Mouse (Mus musculus) midbrain, embryonic 16.5 days (tissue): ENCODE data around the gene Lifr. TPM values are rescaled to one million over a fixed set of nuclear protein-coding genes. Genes with fewer than 3 reads are reported as not detected.

Experiments used
- ATAC-seq: fragments of 200-750 bp; cut with Nextera tagmentation; 2 replicates; pipeline ENCODE4 v1.8.0; 2017; ENCODE audit warnings: moderate TSS enrichment
- H3K27ac ChIP-seq: fragments of 300-500 bp; sonication (generic); 2 replicates; pipeline ENCODE4 v1.5.1; 2014; ENCODE audit warnings: mild to moderate bottlenecking, low read length, mixed read lengths
- H3K27me3 ChIP-seq: fragments of 300-500 bp; sonication (generic); 2 replicates; pipeline ENCODE4 v1.6.1; 2014; ENCODE audit warnings: low read depth, low read length, mixed read lengths; ENCODE audit not compliant: control insufficient read depth, insufficient read depth
- H3K36me3 ChIP-seq: fragments of 300-500 bp; sonication (generic); 2 replicates; pipeline ENCODE4 v1.6.1; 2014; ENCODE audit warnings: mild to moderate bottlenecking, low read length, moderate library complexity, mixed read lengths; ENCODE audit not compliant: control insufficient read depth, insufficient read depth
- H3K4me1 ChIP-seq: fragments of 300-500 bp; sonication (generic); 2 replicates; pipeline ENCODE4 v1.6.1; 2014; ENCODE audit warnings: mild to moderate bottlenecking, low read length, mixed read lengths; ENCODE audit not compliant: control insufficient read depth, insufficient read depth
- H3K4me2 ChIP-seq: fragments of 300-500 bp; sonication (generic); 2 replicates; pipeline ENCODE4 v1.6.1; 2014; ENCODE audit warnings: mild to moderate bottlenecking, low read length, mixed read lengths
- H3K4me3 ChIP-seq: fragments of 300-500 bp; sonication (generic); 2 replicates; pipeline ENCODE4 v1.5.1; 2014; ENCODE audit warnings: low read depth, mild to moderate bottlenecking, low read length, moderate library complexity, mixed read lengths
- H3K9ac ChIP-seq: fragments of 300-500 bp; sonication (generic); 2 replicates; pipeline ENCODE4 v1.6.1; 2014; ENCODE audit warnings: low read depth, low read length, mixed read lengths
- H3K9me3 ChIP-seq: fragments of 300-500 bp; sonication (generic); replicated peaks from 2 replicates; pipeline ENCODE4 v1.6.1; 2014; ENCODE audit warnings: mild to moderate bottlenecking, low read length, mixed read lengths; ENCODE audit not compliant: control insufficient read depth, poor library complexity, severe bottlenecking
- WGBS: fragments of 180-500 bp; shearing (Covaris S2); extraction: QIAGEN DNeasy Blood & Tissue Kit; methylation state at CpG from one replicate; pipeline ENCODE4 v1.1.7; 2014; 5-methylcytosine and 5-hydroxymethylcytosine counted together
- polyA plus RNA-seq: library from polyadenylated mRNA; unstranded; fragments of >200 nt; fragmentation: Nextera tagmentation; extraction: Ambion mirVana; gene quantifications from 2 replicates; pipeline ENCODE4 v1.2.1, GENCODE M21; 2015

Lifr gene
- polyA plus RNA-seq, 1 experiment from 2014 or later, result 9.5 TPM

DNA sequence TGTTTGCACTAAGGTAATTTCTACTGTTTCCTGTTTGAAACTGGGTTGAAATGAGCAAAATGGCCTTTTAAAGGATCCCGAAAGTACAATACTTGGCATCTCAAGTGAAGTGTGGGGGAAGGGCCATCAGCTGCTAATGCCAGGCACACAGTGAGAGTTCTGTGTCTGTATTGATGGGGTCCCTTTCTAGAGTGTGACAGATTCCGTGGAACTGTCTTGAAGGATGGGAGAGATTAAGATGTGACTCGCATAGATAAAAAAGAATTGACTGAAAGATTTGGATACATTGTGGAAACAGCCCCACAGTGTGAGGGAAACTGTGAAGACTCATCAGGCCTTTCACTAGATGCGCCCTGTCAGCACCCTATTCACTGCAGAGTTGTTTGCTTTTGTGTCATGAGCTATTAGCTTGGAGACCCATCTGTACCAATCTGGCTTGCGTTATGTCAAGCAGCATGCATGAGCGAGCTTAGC, 104.4 kb downstream of the Lifr start:
- peak; percentile 78 for ATAC-seq
- 15% methylated on average over 6 of the region's 6 CpGs for WGBS
- H3K4me1 ChIP-seq, result peaks cover 21% of the 10 kb centered on the region
- H3K27ac ChIP-seq, result peak overlapping the region; percentile 47; the same call in 1 of the 2 replicates
- H3K4me3 ChIP-seq, result no peak overlapping the region
- H3K36me3 ChIP-seq, result peaks cover 4% of the 10 kb centered on the region; the same call in 1 of the 2 replicates
- H3K9me3 ChIP-seq, result no peaks in the 10 kb centered on the region
- H3K9ac ChIP-seq, result no peak overlapping the region
- no peaks in the 10 kb centered on the region for H3K27me3 ChIP-seq
- no peak overlapping the region for H3K4me2 ChIP-seq

DNA sequence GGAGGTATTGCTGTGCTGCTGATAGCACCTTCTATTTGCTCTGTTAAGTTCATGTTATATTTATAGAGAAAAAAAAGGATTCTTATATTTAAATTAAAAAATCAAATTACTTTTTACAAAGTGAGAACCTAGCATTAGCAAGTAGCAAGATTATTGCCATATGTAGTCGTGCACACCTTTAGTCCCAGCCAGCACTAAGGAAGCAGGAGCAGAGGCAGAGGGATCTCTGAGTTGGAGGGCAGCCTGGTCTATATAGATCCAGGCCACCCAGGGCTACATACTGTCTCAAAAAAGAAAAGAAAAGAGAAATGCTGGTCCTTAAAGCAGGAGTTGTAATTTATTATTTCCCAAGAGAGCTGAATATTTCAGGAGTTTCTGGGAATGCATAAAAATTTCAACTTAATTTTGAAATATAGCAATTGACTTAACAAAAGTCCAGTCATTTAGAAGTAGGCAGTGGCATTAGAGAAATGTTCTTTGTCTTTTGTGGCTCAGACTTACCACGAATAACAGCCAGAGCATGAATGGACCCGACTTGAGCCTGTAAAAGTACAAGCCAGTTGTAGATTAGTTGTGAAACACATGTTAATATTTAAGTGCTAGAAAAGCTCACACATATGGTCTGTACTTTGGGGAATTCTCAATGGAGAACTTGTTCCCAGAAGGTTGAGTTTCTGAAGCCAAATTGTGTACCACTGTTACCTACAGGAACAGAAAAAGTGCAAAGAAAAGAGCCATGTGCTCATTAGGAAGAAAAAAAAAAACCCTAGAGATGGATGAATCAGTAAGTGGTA, 107.4 kb downstream of the Lifr start:
- Histone ChIP-seq H3K4me2 (no peak overlapping the region), H3K9ac (no peak overlapping the region)
- WGBS, result 46% methylated on average over 3 of the region's 3 CpGs

DNA sequence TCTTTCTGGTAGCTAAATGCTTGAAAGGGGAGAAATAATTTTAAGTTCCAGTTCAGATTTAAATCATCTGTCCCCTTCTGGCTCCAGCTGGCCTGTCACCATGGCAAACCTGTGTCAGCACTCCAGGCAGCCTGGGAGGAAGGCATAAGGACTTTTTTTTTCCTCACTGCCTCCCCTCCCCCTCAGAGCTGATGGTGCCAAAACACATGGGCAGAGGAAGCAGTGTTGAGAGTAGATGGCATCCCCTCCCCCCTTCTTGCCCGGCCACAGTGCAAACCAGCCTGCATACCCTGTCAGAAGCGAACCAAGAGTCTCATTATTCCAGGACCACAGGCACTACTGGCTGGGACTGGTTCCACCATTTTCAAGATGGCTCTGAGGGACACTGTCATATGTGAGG, 108.4 kb downstream of the Lifr start:
- Histone ChIP-seq H3K27ac (no peak overlapping the region; the same call in 1 of the 2 replicates), H3K9ac (no peak overlapping the region), H3K4me3 (no peak overlapping the region), H3K27me3 (no peaks in the 10 kb centered on the region), H3K36me3 (no peaks in the 10 kb centered on the region), H3K4me1 (peaks cover 25% of the 10 kb centered on the region), H3K4me2 (no peak overlapping the region), H3K9me3 (no peaks in the 10 kb centered on the region)
- 20% methylated on average over 2 of the region's 2 CpGs for WGBS
- ATAC-seq, result peak; percentile 75

More for the DNA sequence above, 107.4 kb downstream of the Lifr start:
- no peak overlapping the region for H3K4me3 ChIP-seq
- peaks cover 25% of the 10 kb centered on the region for H3K4me1 ChIP-seq
- ATAC-seq, result no peak
- H3K27me3 ChIP-seq, result no peaks in the 10 kb centered on the region
- H3K36me3 ChIP-seq, result no peaks in the 10 kb centered on the region
- H3K27ac ChIP-seq, result no peak overlapping the region
- H3K9me3 ChIP-seq, result no peaks in the 10 kb centered on the region

DNA sequence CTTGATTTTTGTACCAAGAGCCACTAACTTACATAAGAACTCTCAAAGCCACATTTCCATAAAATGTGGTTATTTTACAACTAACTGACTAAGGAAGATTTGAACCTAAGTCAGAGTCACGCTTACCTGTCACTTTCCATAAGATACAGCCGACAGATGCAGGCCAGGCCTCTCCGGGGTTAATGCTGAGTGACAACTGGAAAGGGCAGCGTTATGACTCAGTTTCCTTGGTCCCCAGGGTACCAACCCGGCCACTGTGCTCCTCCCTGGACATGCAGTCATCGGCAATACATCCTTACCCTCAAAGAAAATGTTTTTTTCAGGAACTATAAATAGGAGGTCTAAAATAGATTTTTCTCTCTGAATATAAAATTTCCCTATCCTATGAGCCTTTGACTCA, 109.9 kb downstream of the Lifr start:
- H3K36me3 ChIP-seq, result no peaks in the 10 kb centered on the region
- no peaks in the 10 kb centered on the region for H3K9me3 ChIP-seq
- no peak overlapping the region for H3K4me3 ChIP-seq
- H3K9ac ChIP-seq, result no peak overlapping the region
- no peaks in the 10 kb centered on the region for H3K27me3 ChIP-seq
- WGBS, result 48% methylated on average over 6 of the region's 6 CpGs
- no peak overlapping the region for H3K4me2 ChIP-seq
- peaks cover 19% of the 10 kb centered on the region for H3K4me1 ChIP-seq
- H3K27ac ChIP-seq, result no peak overlapping the region
- ATAC-seq, result no peak

DNA sequence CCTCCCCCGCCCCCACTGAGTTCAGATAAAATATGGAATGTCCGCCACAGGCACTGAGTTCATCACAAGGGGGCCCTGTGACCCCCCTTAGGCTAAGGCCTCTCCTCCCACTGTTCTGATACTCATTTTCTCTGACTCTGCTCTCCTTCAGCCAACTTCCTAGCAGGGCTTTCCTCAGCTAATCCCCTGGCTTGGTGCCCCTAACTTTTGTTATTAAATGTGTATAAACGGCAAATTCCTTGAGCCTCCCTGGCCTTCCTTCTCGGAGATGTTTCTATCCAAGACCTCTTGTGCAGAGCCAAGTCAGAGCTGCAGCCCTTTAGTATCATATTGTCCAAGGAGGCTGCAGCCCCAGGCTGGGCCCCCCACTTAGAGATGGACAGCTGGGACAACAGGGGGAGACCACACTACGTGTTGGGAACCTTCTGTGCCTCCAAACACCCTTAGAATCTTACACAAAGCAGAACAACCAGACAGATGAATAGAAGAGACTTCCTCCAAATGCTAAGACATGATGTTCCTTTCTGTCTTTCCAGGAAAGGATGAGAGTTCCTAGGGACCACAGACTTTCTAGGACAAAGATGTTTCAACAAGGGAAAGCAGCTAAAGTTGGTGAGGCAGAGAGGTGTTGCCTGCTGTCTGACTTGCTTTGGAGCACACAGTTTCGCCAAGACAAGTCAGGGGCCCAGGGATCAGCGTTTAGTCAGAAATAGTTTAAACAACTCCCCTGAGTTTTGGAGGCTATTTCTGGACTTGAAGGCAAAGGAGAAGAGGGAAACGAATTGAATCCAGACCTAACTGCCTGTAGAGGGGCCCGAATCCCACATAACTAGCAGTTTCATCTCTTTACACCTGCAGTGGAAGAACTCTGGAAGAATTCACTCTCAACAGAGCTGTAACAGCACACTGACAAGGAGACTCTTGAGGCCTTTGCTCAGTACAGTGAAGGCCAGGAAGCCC, 111.3 kb downstream of the Lifr start:
- H3K9ac ChIP-seq, result no peak overlapping the region
- 53% methylated on average over 9 of the region's 9 CpGs for WGBS
- no peak overlapping the region for H3K27ac ChIP-seq
- no peak overlapping the region for H3K4me2 ChIP-seq
- no peak overlapping the region for H3K4me3 ChIP-seq
- no peaks in the 10 kb centered on the region for H3K9me3 ChIP-seq
- no peaks in the 10 kb centered on the region for H3K36me3 ChIP-seq
- peaks cover 14% of the 10 kb centered on the region; the same call in 1 of the 2 replicates for H3K4me1 ChIP-seq
- ATAC-seq, result no peak
- H3K27me3 ChIP-seq, result no peaks in the 10 kb centered on the region

DNA sequence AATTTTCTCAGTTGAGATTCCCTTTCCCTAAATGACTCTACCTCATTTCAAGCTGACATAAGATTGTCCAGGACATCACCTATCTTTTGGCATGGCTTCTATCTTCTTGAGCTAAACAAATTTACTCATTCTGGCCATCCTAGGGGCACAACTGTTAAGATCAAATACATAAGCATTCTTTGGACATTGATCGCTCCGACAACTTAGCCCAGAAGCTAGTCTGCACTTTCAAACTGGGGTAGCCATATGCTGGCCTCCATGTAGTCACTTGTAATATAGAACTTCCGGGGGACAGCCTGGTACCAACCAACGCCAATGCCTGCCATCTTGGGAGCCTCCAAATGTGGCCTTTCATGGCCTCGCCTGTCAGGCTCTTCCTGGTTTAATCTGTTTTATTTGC, 112.6 kb downstream of the Lifr start:
- Histone ChIP-seq H3K36me3 (no peaks in the 10 kb centered on the region), H3K4me2 (no peak overlapping the region), H3K9me3 (no peaks in the 10 kb centered on the region), H3K9ac (no peak overlapping the region), H3K27me3 (no peaks in the 10 kb centered on the region), H3K4me3 (no peak overlapping the region), H3K4me1 (peaks cover 14% of the 10 kb centered on the region; the same call in 1 of the 2 replicates), H3K27ac (no peak overlapping the region)
- ATAC-seq, result no peak
- 89% methylated on average over 5 of the region's 5 CpGs for WGBS

DNA sequence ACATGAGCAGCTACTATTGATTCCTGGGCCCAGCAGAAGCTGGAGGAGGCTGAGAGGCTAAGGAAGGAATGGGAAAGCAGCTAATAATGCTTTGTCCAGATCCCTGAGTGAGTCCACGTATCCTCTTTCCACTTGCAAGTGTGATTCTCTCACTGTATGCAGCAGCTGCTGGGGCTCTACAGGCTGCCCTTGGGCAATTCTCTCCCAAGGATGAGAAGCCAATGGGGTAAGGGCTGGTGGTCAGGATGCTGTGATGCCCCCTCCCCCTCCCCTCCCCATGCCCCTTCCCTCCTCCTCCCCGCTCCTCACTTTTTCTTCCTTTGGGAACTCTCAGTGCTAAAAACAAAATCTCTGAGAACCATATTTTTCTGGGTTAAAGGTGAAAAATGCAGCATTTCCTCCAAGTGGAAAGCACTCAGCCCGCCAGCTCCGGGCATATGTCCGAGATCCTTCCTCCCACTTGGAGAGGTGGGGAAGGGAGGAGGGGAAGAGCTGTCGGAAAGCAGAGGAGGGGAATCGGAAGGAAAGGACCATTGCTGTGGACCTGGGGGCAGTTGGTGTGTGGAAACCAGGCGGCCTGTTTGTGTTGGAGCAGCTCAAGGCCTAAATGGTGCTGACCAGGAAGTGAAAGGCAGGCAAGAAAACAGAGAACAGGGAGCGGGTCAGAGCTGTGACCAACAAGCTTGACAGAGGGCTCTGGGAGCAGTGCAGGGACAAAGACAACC, 113.4 kb downstream of the Lifr start:
- Histone ChIP-seq H3K4me2 (no peak overlapping the region), H3K36me3 (no peaks in the 10 kb centered on the region), H3K4me3 (no peak overlapping the region), H3K27ac (no peak overlapping the region), H3K9ac (no peak overlapping the region), H3K27me3 (no peaks in the 10 kb centered on the region), H3K9me3 (no peaks in the 10 kb centered on the region), H3K4me1 (peaks cover 12% of the 10 kb centered on the region; the same call in 1 of the 2 replicates)
- ATAC-seq, result no peak
- 71% methylated on average over 9 of the region's 9 CpGs for WGBS

DNA sequence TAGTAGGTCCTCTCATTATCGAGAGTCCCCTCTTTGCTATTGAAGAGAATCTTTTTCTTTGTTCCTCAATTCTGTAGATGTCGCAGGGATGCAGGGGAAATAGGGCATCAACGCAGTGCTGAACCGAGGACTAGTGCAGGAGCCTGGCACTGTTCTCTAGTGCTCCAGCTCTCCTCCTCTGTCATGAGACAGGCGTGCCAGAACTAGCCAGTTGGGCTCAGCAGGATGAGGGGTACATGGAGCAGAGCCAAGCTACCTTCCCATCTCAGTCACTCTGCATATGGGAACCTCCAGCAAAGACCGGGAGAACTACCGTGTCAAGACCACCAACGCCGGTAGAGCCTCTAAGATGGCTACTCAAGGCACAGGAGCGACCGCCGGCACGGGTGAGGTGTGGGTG, 114.5 kb downstream of the Lifr start:
- Histone ChIP-seq H3K4me1 (peaks cover 6% of the 10 kb centered on the region; the same call in 1 of the 2 replicates), H3K36me3 (no peaks in the 10 kb centered on the region), H3K27ac (no peak overlapping the region), H3K9ac (no peak overlapping the region), H3K4me3 (no peak overlapping the region), H3K9me3 (no peaks in the 10 kb centered on the region), H3K4me2 (no peak overlapping the region), H3K27me3 (no peaks in the 10 kb centered on the region)
- no peak for ATAC-seq
- 56% methylated on average over 13 of the region's 13 CpGs for WGBS
